Mouse (Mus musculus) forebrain, postnatal 0 days (tissue): ENCODE measurements at regions not wholly inside any gene's neighbourhood (a gene's known extent, or its start where the extent isn't known, plus 50 kb on each side); places are given as distances from the start of the nearest gene placed in this dataset.

Experiments used
- ATAC-seq: fragments of 200-750 bp; cut with Nextera tagmentation; 2 replicates; pipeline ENCODE4 v1.8.0; 2017; ENCODE audit warnings: mild to moderate bottlenecking, moderate library complexity
- DNase-seq: peaks from one replicate; pipeline ENCODE4 v3.0.0-alpha.2; 2015
- H3K27ac ChIP-seq: fragments of 300-500 bp; sonication (generic); 2 replicates; pipeline ENCODE4 v1.5.1; 2014; ENCODE audit warnings: low read depth, mild to moderate bottlenecking, antibody characterized with exemption, low read length, moderate library complexity, mixed read lengths
- H3K27me3 ChIP-seq: fragments of 300-500 bp; sonication (generic); 2 replicates; pipeline ENCODE4 v1.6.1; 2014; ENCODE audit warnings: mild to moderate bottlenecking, low read length, mixed read lengths; ENCODE audit not compliant: insufficient read depth
- H3K36me3 ChIP-seq: fragments of 300-500 bp; sonication (generic); 2 replicates; pipeline ENCODE4 v1.6.1; 2014; ENCODE audit warnings: mild to moderate bottlenecking, moderate library complexity; ENCODE audit not compliant: insufficient read depth
- H3K4me1 ChIP-seq: fragments of 300-500 bp; sonication (generic); 2 replicates; pipeline ENCODE4 v1.6.1; 2014; ENCODE audit warnings: antibody characterized with exemption; ENCODE audit not compliant: insufficient read depth
- H3K4me2 ChIP-seq: fragments of 300-500 bp; sonication (generic); 2 replicates; pipeline ENCODE4 v1.6.1; 2014; ENCODE audit warnings: low read depth, mild to moderate bottlenecking, moderate library complexity
- H3K4me3 ChIP-seq: fragments of 300-500 bp; sonication (generic); 2 replicates; pipeline ENCODE4 v1.5.1; 2014; ENCODE audit warnings: low read depth, low read length, mixed read lengths
- H3K9ac ChIP-seq: fragments of 300-500 bp; sonication (generic); 2 replicates; pipeline ENCODE4 v1.6.1; 2014; ENCODE audit warnings: mild to moderate bottlenecking
- H3K9me3 ChIP-seq: fragments of 300-500 bp; sonication (generic); 2 replicates; pipeline ENCODE4 v1.6.1; 2016; ENCODE audit warnings: low read length
- CTCF ChIP-seq: sonication (generic); IDR thresholded peaks from 2 replicates; pipeline ENCODE4 v1.5.1; 2016; ENCODE audit warnings: antibody characterized with exemption, control low read depth, low read depth
- WGBS: fragments of 180-500 bp; shearing (Covaris S2); extraction: QIAGEN DNeasy Blood & Tissue Kit; methylation state at CpG from one replicate; pipeline ENCODE4 v1.1.7; 2014; 5-methylcytosine and 5-hydroxymethylcytosine counted together

- no peak overlapping the region for H3K27ac ChIP-seq
- 79% methylated on average over 4 of the region's 4 CpGs for WGBS
- H3K9ac ChIP-seq: no peak overlapping the region
- H3K9me3 ChIP-seq: no peaks in the 10 kb centered on the region
- H3K27me3 ChIP-seq: no peaks in the 10 kb centered on the region
- H3K36me3 ChIP-seq: no peaks in the 10 kb centered on the region
- DNase-seq (no peak), ATAC-seq (no peak)
- H3K4me3 ChIP-seq: no peak overlapping the region
- TF ChIP-seq CTCF: no peak
- H3K4me2 ChIP-seq: no peak overlapping the region
- H3K4me1 ChIP-seq: no peaks in the 10 kb centered on the region
Measured at GRCm38 (mm10) chr8:15490774-15491173, 444.9 kb upstream of the BB014433 start.

DNA sequence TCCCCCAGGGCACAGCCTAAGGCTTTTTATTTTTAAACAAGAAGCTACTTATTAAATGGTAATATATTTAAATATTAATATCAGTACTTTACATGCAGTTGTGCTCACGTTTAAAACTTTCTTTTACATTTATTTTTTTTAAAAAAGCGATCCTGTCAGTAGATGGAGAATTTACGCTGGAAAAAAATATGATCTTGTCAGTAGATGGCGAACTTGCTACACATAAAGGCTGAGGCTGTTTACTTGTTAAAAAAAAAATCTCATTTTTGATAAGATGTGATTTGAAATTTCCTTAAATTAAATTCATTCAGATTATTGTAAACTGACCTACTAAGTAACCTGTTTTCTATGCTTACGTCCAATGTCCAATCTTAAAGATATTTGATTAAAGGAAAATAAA is 441.7 kb upstream of the BB014433 start:
- no peaks in the 10 kb centered on the region for H3K4me1 ChIP-seq
- no peaks in the 10 kb centered on the region for H3K27me3 ChIP-seq
- peak; percentile 63 for DNase-seq
- no peak for ATAC-seq
- no peak overlapping the region for H3K4me2 ChIP-seq
- H3K36me3 ChIP-seq: no peaks in the 10 kb centered on the region
- peak; percentile 60 for TF ChIP-seq CTCF
- no peak overlapping the region for H3K9ac ChIP-seq
- 63% methylated on average over 5 of the region's 5 CpGs for WGBS
- H3K27ac ChIP-seq: no peak overlapping the region
- no peaks in the 10 kb centered on the region for H3K9me3 ChIP-seq
- no peak overlapping the region for H3K4me3 ChIP-seq

DNA sequence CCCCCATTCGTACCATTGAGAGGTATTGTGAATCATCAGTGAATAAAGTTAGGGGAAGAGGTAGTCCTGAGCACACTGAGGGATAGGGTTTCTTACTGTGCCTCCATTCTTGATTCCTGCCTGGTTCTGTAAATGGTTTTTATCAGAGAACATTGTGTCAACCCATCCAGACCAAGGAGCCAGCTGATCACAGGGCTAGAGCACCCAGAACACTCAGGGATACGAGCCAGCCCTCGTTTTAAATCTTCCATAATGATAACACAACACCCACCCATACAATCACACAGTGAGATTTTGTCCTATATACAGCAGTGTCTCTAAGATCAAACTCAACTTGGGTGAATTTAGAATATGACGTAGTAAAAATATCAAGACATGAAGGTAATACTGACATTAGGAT is 424.7 kb upstream of the BB014433 start:
- H3K4me3 ChIP-seq: no peak overlapping the region
- no peak overlapping the region for H3K4me2 ChIP-seq
- ATAC-seq (no peak), DNase-seq (no peak)
- WGBS: 90% methylated on average over 4 of the region's 4 CpGs
- H3K4me1 ChIP-seq: no peaks in the 10 kb centered on the region
- no peaks in the 10 kb centered on the region for H3K9me3 ChIP-seq
- no peaks in the 10 kb centered on the region for H3K36me3 ChIP-seq
- H3K27ac ChIP-seq: no peak overlapping the region
- no peak overlapping the region for H3K9ac ChIP-seq
- no peak for TF ChIP-seq CTCF
- no peaks in the 10 kb centered on the region for H3K27me3 ChIP-seq

GRCm38 (mm10) chr8:15468540-15469476 is 422.9 kb upstream of the BB014433 start:
- no peak overlapping the region for H3K4me2 ChIP-seq
- DNase-seq: no peak
- no peak for ATAC-seq
- H3K27ac ChIP-seq: no peak overlapping the region
- H3K36me3 ChIP-seq: no peaks in the 10 kb centered on the region
- whole genome bisulfite sequencing: 83% methylated on average over 10 of the region's 10 CpGs
- TF ChIP-seq CTCF: no peak
- no peak overlapping the region for H3K9ac ChIP-seq
- H3K4me1 ChIP-seq: no peaks in the 10 kb centered on the region
- H3K4me3 ChIP-seq: no peak overlapping the region
- no peaks in the 10 kb centered on the region for H3K9me3 ChIP-seq
- no peaks in the 10 kb centered on the region for H3K27me3 ChIP-seq

GRCm38 (mm10) chr8:15438546-15438945 is 392.7 kb upstream of the BB014433 start:
- Histone ChIP-seq H3K9me3 (no peaks in the 10 kb centered on the region), H3K4me1 (no peaks in the 10 kb centered on the region), H3K27me3 (no peaks in the 10 kb centered on the region), H3K4me3 (no peak overlapping the region), H3K4me2 (no peak overlapping the region), H3K36me3 (no peaks in the 10 kb centered on the region), H3K9ac (no peak overlapping the region), H3K27ac (no peak overlapping the region)
- ATAC-seq: no peak
- no peak for TF ChIP-seq CTCF
- DNase-seq: no peak
- 44% methylated on average over 5 of the region's 5 CpGs for WGBS

DNA sequence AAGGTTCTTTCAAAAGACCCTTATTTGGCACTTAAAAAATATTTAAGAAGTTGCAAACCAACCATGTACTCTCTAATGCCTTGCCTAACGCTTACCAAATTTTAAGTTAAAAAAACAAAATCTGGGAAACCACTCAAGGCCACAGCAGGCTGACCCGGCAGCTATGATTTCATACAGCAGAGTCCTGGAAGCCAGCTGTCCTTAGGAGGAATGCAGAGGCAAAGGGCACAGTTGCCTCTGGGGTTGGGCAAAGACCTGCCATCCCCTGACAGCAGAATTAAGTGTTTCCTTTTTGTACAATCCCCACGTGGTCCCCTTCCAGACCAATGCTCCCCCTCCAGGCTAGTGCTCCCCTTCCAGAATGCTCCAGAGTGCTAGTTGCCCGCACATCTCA is 348.8 kb upstream of the BB014433 start:
- H3K4me3 ChIP-seq: no peak overlapping the region
- TF ChIP-seq CTCF: no peak
- ATAC-seq (no peak; the same call in 1 of the 2 replicates), DNase-seq (no peak)
- no peaks in the 10 kb centered on the region for H3K4me1 ChIP-seq
- H3K27ac ChIP-seq: peak overlapping the region; percentile 57
- WGBS: 33% methylated on average over 4 of the region's 4 CpGs
- H3K4me2 ChIP-seq: no peak overlapping the region
- H3K9ac ChIP-seq: no peak overlapping the region
- no peaks in the 10 kb centered on the region for H3K36me3 ChIP-seq
- H3K27me3 ChIP-seq: no peaks in the 10 kb centered on the region
- no peaks in the 10 kb centered on the region for H3K9me3 ChIP-seq

GRCm38 (mm10) chr8:15393936-15394721 is 348.3 kb upstream of the BB014433 start:
- H3K36me3 ChIP-seq: no peaks in the 10 kb centered on the region
- no peaks in the 10 kb centered on the region for H3K4me1 ChIP-seq
- no peak overlapping the region for H3K4me3 ChIP-seq
- no peak overlapping the region for H3K27ac ChIP-seq
- WGBS: 21% methylated on average over 5 of the region's 5 CpGs
- DNase-seq (peak; percentile 43), ATAC-seq (peak; percentile 82)
- H3K9ac ChIP-seq: no peak overlapping the region
- no peaks in the 10 kb centered on the region for H3K9me3 ChIP-seq
- no peak overlapping the region for H3K4me2 ChIP-seq
- no peak for TF ChIP-seq CTCF
- H3K27me3 ChIP-seq: no peaks in the 10 kb centered on the region
